Mouse (Mus musculus) G1E (cell line): ENCODE measurements around the gene Fktn.

Experiments
- CTCF ChIP-seq: IDR thresholded peaks from 2 replicates; pipeline ENCODE4 v1.5.1; 2012; ENCODE audit warnings: low read depth, low read length, inconsistent platforms, mixed read lengths
- POLR2AphosphoS5 ChIP-seq: IDR thresholded peaks from 2 replicates; pipeline ENCODE4 v1.6.1; 2012; ENCODE audit warnings: low read depth, low read length, inconsistent platforms; ENCODE audit not compliant: insufficient replicate concordance

GRCm38 (mm10) chr4:53782216-53783070 lies 68.6 kb downstream of the Fktn start:
- no peak for TF ChIP-seq CTCF
- TF ChIP-seq POLR2AphosphoS5 = no peak
